Mouse (Mus musculus): ENCODE measurements around the gene Gm18596. TPM values are rescaled to one million over a fixed set of nuclear protein-coding genes. Genes with fewer than 3 reads are reported as not detected.
"Not testable (repeated sequence)": the region's sequence is repeated elsewhere in the genome, so short reads cannot be mapped to it uniquely, and the experiment has no call there.

The Gm18596 gene
- polyA plus RNA-seq, 1 experiment from 2014 or later = not detected

- ATAC-seq (ENCODE audit: insufficient number of reproducible peaks, low FRiP score); H3K9ac ChIP-seq; H3K27ac ChIP-seq (ENCODE audit: poor library complexity, severe bottlenecking); H3K4me2 ChIP-seq; H3K4me1 ChIP-seq (replicated peaks); H3K4me3 ChIP-seq; H3K36me3 ChIP-seq; H3K27me3 ChIP-seq (replicated peaks): not testable (repeated sequence)
- 0 out of 2 replicates have a peak, but pooled peaks cover 13% of the 10 kb centered on the region for H3K9me3 ChIP-seq (replicated peaks)
Measured at GRCm38 (mm10) chr10:77711157-77711556, 31.3 kb downstream of the Gm18596 start, which contains the start of gene Gm10024. Gene Gm10024 (plus strand): TSS chr10:77711457.

GRCm38 (mm10) chr10:77709831-77710230, 32.6 kb downstream of the Gm18596 start:
- Histone ChIP-seq H3K36me3 (no peaks in the 10 kb centered on the region), H3K4me2 (no peak overlapping the region), H3K4me1 (replicated peaks) (no peaks in the 10 kb centered on the region), H3K9ac (no peak overlapping the region), H3K4me3 (no peak overlapping the region), H3K27ac (ENCODE audit: poor library complexity, severe bottlenecking) (no peak overlapping the region), H3K27me3 (replicated peaks) (no peaks in the 10 kb centered on the region), H3K9me3 (replicated peaks) (0 out of 2 replicates have a peak, but pooled peaks cover 13% of the 10 kb centered on the region)
- ATAC-seq (ENCODE audit: insufficient number of reproducible peaks, low FRiP score) = no peak
- WGBS = 73% methylated on average over 3 of the region's 3 CpGs

GRCm38 (mm10) chr10:77706326-77706725, 36.1 kb downstream of the Gm18596 start, which contains the start of gene Gm10272:
Gene Gm10272 (plus strand): TSS chr10:77706626.
- H3K4me1 ChIP-seq (replicated peaks) = no peaks in the 10 kb centered on the region
- H3K4me3 ChIP-seq = no peak within 1 kb of the TSS
- no peak within 1 kb of the TSS for H3K9ac ChIP-seq
- peaks cover 18% of the 10 kb centered on the region; the same call in 1 of the 2 replicates for H3K9me3 ChIP-seq (replicated peaks)
- no peaks in the 10 kb centered on the region for H3K36me3 ChIP-seq
- H3K27me3 ChIP-seq (replicated peaks) = no peaks in the 10 kb centered on the region
- no peak within 1 kb of the TSS for H3K27ac ChIP-seq (ENCODE audit: poor library complexity, severe bottlenecking)
- ATAC-seq (ENCODE audit: insufficient number of reproducible peaks, low FRiP score) = no peak
- 95% methylated on average over 1 of the region's 1 CpGs for WGBS
- H3K4me2 ChIP-seq = no peak within 1 kb of the TSS

GRCm38 (mm10) chr10:77697133-77697532, 45.3 kb downstream of the Gm18596 start, which contains the start of gene Gm9508:
Gene Gm9508 (minus strand): TSS chr10:77697233.
- ATAC-seq (ENCODE audit: insufficient number of reproducible peaks, low FRiP score) = no peak
- Histone ChIP-seq H3K9me3 (replicated peaks) (peaks cover 3% of the 10 kb centered on the region; the same call in 1 of the 2 replicates), H3K27me3 (replicated peaks) (peaks cover 19% of the 10 kb centered on the region), H3K36me3 (no peaks in the 10 kb centered on the region), H3K4me1 (replicated peaks) (no peaks in the 10 kb centered on the region), H3K9ac (no peak within 1 kb of the TSS), H3K4me3 (no peak within 1 kb of the TSS), H3K4me2 (no peak within 1 kb of the TSS), H3K27ac (ENCODE audit: poor library complexity, severe bottlenecking) (no peak within 1 kb of the TSS)
- WGBS = 26% methylated on average over 4 of the region's 4 CpGs

Other genes starting within 250 kb of the Gm18596 start
- gene Fam207a, start 226.9 kb downstream of the Gm18596 start, polyA plus RNA-seq (2016; fragmentation: Nextera tagmentation; extraction: Ambion mirVana) = 31.0 and 32.1 TPM in 2 replicates
- gene Itgb2, start 212.4 kb downstream of the Gm18596 start, polyA plus RNA-seq (2016; fragmentation: Nextera tagmentation; extraction: Ambion mirVana) = 1.5 and 2.5 TPM in 2 replicates
- 103 and 104 TPM in 2 replicates for gene Pttg1ip, start 160.9 kb downstream of the Gm18596 start, polyA plus RNA-seq (2016; fragmentation: Nextera tagmentation; extraction: Ambion mirVana)
- 177 and 184 TPM in 2 replicates for gene Sumo3, start 136.5 kb downstream of the Gm18596 start, polyA plus RNA-seq (2016; fragmentation: Nextera tagmentation; extraction: Ambion mirVana)
- gene Gm49325, start 136.4 kb downstream of the Gm18596 start, polyA plus RNA-seq (2016; fragmentation: Nextera tagmentation; extraction: Ambion mirVana) = 14.5 TPM in 1 of 2 replicates, not detected in the other
- 69.5 and 72.8 TPM in 2 replicates for gene Ube2g2, start 120.4 kb downstream of the Gm18596 start, polyA plus RNA-seq (2016; fragmentation: Nextera tagmentation; extraction: Ambion mirVana)
- gene Tspear, start 56.1 kb downstream of the Gm18596 start, polyA plus RNA-seq (2016; fragmentation: Nextera tagmentation; extraction: Ambion mirVana) = not detected in 2 replicates
- gene Gm19402, start 51.9 kb downstream of the Gm18596 start, polyA plus RNA-seq (2016; fragmentation: Nextera tagmentation; extraction: Ambion mirVana) = not detected in 2 replicates
- not detected in 2 replicates for gene Gm9508, start 45.4 kb downstream of the Gm18596 start, polyA plus RNA-seq (2016; fragmentation: Nextera tagmentation; extraction: Ambion mirVana)
- gene Gm10272, start 36.0 kb downstream of the Gm18596 start, polyA plus RNA-seq (2016; fragmentation: Nextera tagmentation; extraction: Ambion mirVana) = not detected in 2 replicates
- gene Gm10024, start 31.2 kb downstream of the Gm18596 start, polyA plus RNA-seq (2016; fragmentation: Nextera tagmentation; extraction: Ambion mirVana) = not detected in 2 replicates
- gene Gm10142, start 26.8 kb downstream of the Gm18596 start, polyA plus RNA-seq (2016; fragmentation: Nextera tagmentation; extraction: Ambion mirVana) = not detected in 2 replicates
- gene Krtap12-1, start 22.0 kb downstream of the Gm18596 start, polyA plus RNA-seq (2016; fragmentation: Nextera tagmentation; extraction: Ambion mirVana) = not detected in 2 replicates
- gene Gm10100, start 16.2 kb downstream of the Gm18596 start, polyA plus RNA-seq (2016; fragmentation: Nextera tagmentation; extraction: Ambion mirVana) = not detected in 2 replicates
- not detected in 2 replicates for gene Gm9736, start 8.7 kb upstream of the Gm18596 start, polyA plus RNA-seq (2016; fragmentation: Nextera tagmentation; extraction: Ambion mirVana)
- not detected in 2 replicates for gene Gm3233, start 17.0 kb upstream of the Gm18596 start, polyA plus RNA-seq (2016; fragmentation: Nextera tagmentation; extraction: Ambion mirVana)
- not detected in 2 replicates for gene Gm3238, start 28.7 kb upstream of the Gm18596 start, polyA plus RNA-seq (2016; fragmentation: Nextera tagmentation; extraction: Ambion mirVana)
- not detected in 2 replicates for gene Gm7138, start 34.3 kb upstream of the Gm18596 start, polyA plus RNA-seq (2016; fragmentation: Nextera tagmentation; extraction: Ambion mirVana)
- not detected in 2 replicates for gene Gm3250, start 39.9 kb upstream of the Gm18596 start, polyA plus RNA-seq (2016; fragmentation: Nextera tagmentation; extraction: Ambion mirVana)
- gene Gm7137, start 45.6 kb upstream of the Gm18596 start, polyA plus RNA-seq (2016; fragmentation: Nextera tagmentation; extraction: Ambion mirVana) = not detected in 2 replicates
- not detected in 2 replicates for gene Gm9639, start 52.4 kb upstream of the Gm18596 start, polyA plus RNA-seq (2016; fragmentation: Nextera tagmentation; extraction: Ambion mirVana)
- gene Gm19668, start 56.5 kb upstream of the Gm18596 start, polyA plus RNA-seq (2016; fragmentation: Nextera tagmentation; extraction: Ambion mirVana) = not detected in 2 replicates
- not detected in 2 replicates for gene Gm9507, start 69.2 kb upstream of the Gm18596 start, polyA plus RNA-seq (2016; fragmentation: Nextera tagmentation; extraction: Ambion mirVana)
- gene Gm2696, start 72.0 kb upstream of the Gm18596 start, polyA plus RNA-seq (2016; fragmentation: Nextera tagmentation; extraction: Ambion mirVana) = not detected in 2 replicates
- not detected in 2 replicates for gene Krtap10-4, start 84.5 kb upstream of the Gm18596 start, polyA plus RNA-seq (2016; fragmentation: Nextera tagmentation; extraction: Ambion mirVana)
- gene Krtap10-10, start 93.3 kb upstream of the Gm18596 start, polyA plus RNA-seq (2016; fragmentation: Nextera tagmentation; extraction: Ambion mirVana) = not detected in 2 replicates
- gene Gm36176, start 104.2 kb upstream of the Gm18596 start, polyA plus RNA-seq (2016; fragmentation: Nextera tagmentation; extraction: Ambion mirVana) = not detected in 2 replicates
- not detected in 2 replicates for gene Gm10318, start 110.2 kb upstream of the Gm18596 start, polyA plus RNA-seq (2016; fragmentation: Nextera tagmentation; extraction: Ambion mirVana)
- gene Gm3285, start 119.3 kb upstream of the Gm18596 start, polyA plus RNA-seq (2016; fragmentation: Nextera tagmentation; extraction: Ambion mirVana) = not detected in 2 replicates
- 1.9 and 2.1 TPM in 2 replicates for gene Lrrc3, start 159.9 kb upstream of the Gm18596 start, polyA plus RNA-seq (2016; fragmentation: Nextera tagmentation; extraction: Ambion mirVana)
- 0.19 and 0.32 TPM in 2 replicates for gene Trpm2, start 227.9 kb upstream of the Gm18596 start, polyA plus RNA-seq (2016; fragmentation: Nextera tagmentation; extraction: Ambion mirVana)
- 14.8 and 15.6 TPM in 2 replicates for gene 1810043G02Rik, start 235.9 kb upstream of the Gm18596 start, polyA plus RNA-seq (2016; fragmentation: Nextera tagmentation; extraction: Ambion mirVana)